Mouse (Mus musculus): ENCODE data around the gene Eddm3b. TPM values are rescaled to one million over a fixed set of nuclear protein-coding genes. Genes with fewer than 3 reads are reported as not detected.

The Eddm3b gene
- total and polyA plus RNA-seq, 3 experiments: not detected

- TF ChIP-seq JUND (IDR thresholded peaks at IDR 0.05; ENCODE audit: low read depth, low read length) (no peak), SMC3 (IDR thresholded peaks at IDR 0.05; ENCODE audit: low read depth, low read length) (no peak), HCFC1 (IDR thresholded peaks at IDR 0.05; ENCODE audit: low read depth, low read length) (0 out of 2 replicates have a peak, but pooled peaks have one; percentile 51)
Observed at GRCm38 (mm10) chr14:51130315-51130940, 16.2 kb downstream of the Eddm3b start (continued).

- no peak for TF ChIP-seq TCF12 (IDR thresholded peaks at IDR 0.05; ENCODE audit: low read depth, low read length)
- TF ChIP-seq GATA1 (IDR thresholded peaks at IDR 0.05; ENCODE audit: low read depth, low read length): no peak; the same call in 1 of the 2 replicates
- no peak for TF ChIP-seq JUND (IDR thresholded peaks at IDR 0.05; ENCODE audit: low read depth, low read length)
- TF ChIP-seq NRF1 (IDR thresholded peaks at IDR 0.05; ENCODE audit: insufficient read depth, low read depth, low read length, poor library complexity, severe bottlenecking): no peak
- no peak for TF ChIP-seq USF2 (IDR thresholded peaks at IDR 0.05; ENCODE audit: borderline replicate concordance in 1 of 2, insufficient read depth in 1 of 2, low read depth in 1 of 2, low read length in 2 of 2)
- no peak for TF ChIP-seq E2F4 (IDR thresholded peaks at IDR 0.05; ENCODE audit: borderline replicate concordance, low read depth, low read length)
- TF ChIP-seq NELFE (IDR thresholded peaks at IDR 0.05; ENCODE audit: low read depth, low read length): no peak
- TF ChIP-seq POLR2AphosphoS2 (IDR thresholded peaks at IDR 0.05; ENCODE audit: low read length): no peak; the same call in 1 of the 2 replicates
- TF ChIP-seq ETS1 (IDR thresholded peaks at IDR 0.05; ENCODE audit: low read depth, low read length): no peak; the same call in 1 of the 2 replicates
- TF ChIP-seq MAX (IDR thresholded peaks at IDR 0.05; ENCODE audit: low read length): peak; percentile 41
- TF ChIP-seq MAZ (IDR thresholded peaks at IDR 0.05; ENCODE audit: low read depth, low read length): no peak
- TF ChIP-seq BHLHE40 (IDR thresholded peaks at IDR 0.05; ENCODE audit: borderline replicate concordance, low read depth, low read length): no peak
- no peak; a peak in 1 of 4 replicates for TF ChIP-seq POLR2A (IDR thresholded peaks at IDR 0.05; ENCODE audit: control insufficient read depth in 1 of 2, insufficient read depth in 1 of 2, low read depth in 1 of 2, low read length in 2 of 2, poor library complexity in 1 of 2)
- no peak for TF ChIP-seq ZC3H11A (IDR thresholded peaks at IDR 0.05; ENCODE audit: low read depth, low read length)
- peak; percentile 64 for TF ChIP-seq MYC (IDR thresholded peaks at IDR 0.05; ENCODE audit: low read depth, low read length)
- no peak for TF ChIP-seq RAD21 (IDR thresholded peaks at IDR 0.05; ENCODE audit: low read depth, low read length)
- TF ChIP-seq GABPA (IDR thresholded peaks at IDR 0.05; ENCODE audit: low read depth, low read length): no peak
- TF ChIP-seq HCFC1 (IDR thresholded peaks at IDR 0.05; ENCODE audit: low read depth, low read length): no peak
- no peak for TF ChIP-seq CHD1 (IDR thresholded peaks at IDR 0.05; ENCODE audit: low read depth, low read length)
- no peak for TF ChIP-seq ZMIZ1 (IDR thresholded peaks at IDR 0.05; ENCODE audit: low read depth, low read length)
- TF ChIP-seq KAT2A (conservative IDR thresholded peaks at IDR 0.05; ENCODE audit: low read depth, low read length): no peak
- no peak for TF ChIP-seq MAFK (IDR thresholded peaks at IDR 0.05; ENCODE audit: borderline replicate concordance, low read depth, low read length)
- TF ChIP-seq SMC3 (IDR thresholded peaks at IDR 0.05; ENCODE audit: low read depth, low read length): no peak
- TF ChIP-seq TBP (IDR thresholded peaks at IDR 0.05; ENCODE audit: low read depth, low read length): no peak
- TF ChIP-seq EP300 (IDR thresholded peaks at IDR 0.05; ENCODE audit: low read depth in 1 of 2, low read length in 2 of 2): peak; percentile 11 to 23; a peak in 2 of 4 replicates
- TF ChIP-seq MEF2A (IDR thresholded peaks at IDR 0.05; ENCODE audit: extremely low read depth, insufficient replicate concordance, low read depth, low read length, poor library complexity, severe bottlenecking): no peak
- Histone ChIP-seq H3K27ac (ENCODE audit: control insufficient read depth, low read depth, low read length) (peak overlapping the region; percentile 97), H3K4me3 (ENCODE audit: control insufficient read depth in 1 of 2, insufficient read depth in 1 of 2, low read depth in 2 of 2, low read length in 2 of 2) (peak overlapping the region; percentile 4 to 20)
Observed at GRCm38 (mm10) chr14:51131086-51131815, 17.0 kb downstream of the Eddm3b start.

More at GRCm38 (mm10) chr14:51131086-51131815, 17.0 kb downstream of the Eddm3b start:
- H3K4me1 ChIP-seq (ENCODE audit: control insufficient read depth in 1 of 2, insufficient read depth in 2 of 2, low read length in 2 of 2): peaks cover 11 to 36% of the 10 kb centered on the region in 2 experiments
- H3K79me2 ChIP-seq (ENCODE audit: control insufficient read depth, insufficient read depth, low read length, poor library complexity): peaks cover 7% of the 10 kb centered on the region
- peak; percentile 65 for DNase-seq (ENCODE audit: low read depth, low spot score)
- no peaks in the 10 kb centered on the region for H3K27me3 ChIP-seq (ENCODE audit: control insufficient read depth in 1 of 2, insufficient read depth in 2 of 2, low read length in 2 of 2)
- H3K36me3 ChIP-seq (ENCODE audit: control insufficient read depth in 1 of 2, insufficient read depth in 2 of 2, low read length in 2 of 2): peaks cover 0 to 37% of the 10 kb centered on the region in 2 experiments; a peak in 2 of 4 replicates
- H3K9me3 ChIP-seq (replicated peaks; ENCODE audit: insufficient read depth, low read length): no peaks in the 10 kb centered on the region
- H3K9ac ChIP-seq (ENCODE audit: control insufficient read depth, low read depth, low read length, poor library complexity, severe bottlenecking): peak overlapping the region; percentile 62

Measured in MEL (cell line).